Mouse (Mus musculus) c-Kit-positive CD71-positive TER-119-negative erythroid progenitor cells, embryonic 14.5 days (primary cell): ENCODE results near the gene Fam160b1.

Experiments used
- DNase-seq: peaks from one replicate; pipeline ENCODE4 v3.0.0-alpha.2; 2013; ENCODE audit warnings: low read depth

Fam160b1 gene

DNA sequence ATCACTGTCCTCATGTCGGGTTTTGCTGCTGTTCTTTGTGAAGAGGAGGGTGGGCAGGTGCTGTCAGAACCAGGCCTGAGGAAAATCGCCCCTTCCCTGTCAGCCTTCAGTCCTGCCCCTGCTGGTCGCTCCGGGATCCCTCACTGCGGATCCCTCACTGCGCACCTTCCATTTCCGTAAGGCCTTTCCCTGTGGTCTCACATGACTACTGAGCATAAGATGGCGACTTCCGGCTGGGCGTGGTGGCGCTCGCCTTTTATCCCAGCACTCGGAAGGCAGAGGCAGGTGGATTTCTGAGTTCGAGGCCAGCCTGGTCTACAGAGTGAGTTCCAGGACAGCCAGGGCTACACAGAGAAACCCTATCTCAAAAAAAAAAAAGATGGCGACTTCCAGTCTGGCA is 64.8 kb downstream of the Fam160b1 start:
- no peak for DNase-seq

DNA sequence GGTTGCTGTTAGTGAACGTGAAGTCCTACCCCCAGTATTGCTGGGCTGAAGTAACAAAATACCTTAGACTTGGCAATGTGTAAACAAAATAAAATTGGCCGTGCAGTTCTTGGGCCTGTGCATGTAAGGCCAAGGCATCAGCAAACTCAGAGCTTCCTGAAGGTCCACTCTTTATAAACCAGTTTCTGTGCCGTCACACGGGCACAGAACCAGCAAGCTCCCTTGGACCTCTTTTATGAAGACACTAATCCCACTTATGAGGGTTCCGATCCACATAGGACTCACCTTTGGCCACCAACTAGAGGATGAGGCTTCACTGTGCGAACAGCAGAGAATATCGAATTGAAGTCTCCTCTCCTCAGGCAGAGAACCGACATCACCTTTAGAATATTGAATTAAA is 66.4 kb downstream of the Fam160b1 start:
- no peak for DNase-seq

DNA sequence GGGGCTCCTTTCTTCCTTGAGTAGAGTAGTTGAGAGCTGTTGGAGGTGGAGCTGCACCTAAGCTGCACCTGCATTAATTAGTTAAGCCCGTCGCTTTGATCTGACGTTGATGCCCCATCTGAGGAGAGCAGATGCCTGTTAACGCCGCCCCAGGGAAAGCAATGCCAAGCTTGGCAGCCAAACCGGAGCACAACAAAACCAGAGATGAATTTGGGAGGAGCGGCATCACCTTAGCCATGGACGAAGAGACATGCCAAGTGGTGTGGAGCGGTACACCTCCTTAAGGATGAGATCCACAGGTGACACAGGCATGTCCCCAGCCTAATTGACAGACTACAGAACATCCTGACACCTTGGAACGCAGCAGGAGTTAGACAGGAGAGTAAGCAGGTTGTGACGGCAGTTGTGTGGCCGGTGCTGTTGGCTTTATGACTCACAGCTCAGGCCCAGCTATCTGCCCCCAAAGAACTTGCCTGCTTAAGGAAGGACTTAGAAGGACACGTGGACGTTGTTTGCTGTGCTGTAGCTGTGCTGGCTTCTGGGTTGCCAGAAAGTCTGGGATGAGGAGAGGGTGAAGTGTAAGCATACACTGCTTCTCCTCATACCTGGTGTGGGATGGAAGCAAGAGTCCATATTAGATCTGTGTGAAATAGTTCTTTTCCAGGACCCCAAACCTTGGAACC is 67.4 kb downstream of the Fam160b1 start:
- DNase-seq: no peak

GRCm38 (mm10) chr19:57428641-57429040 is 68.2 kb downstream of the Fam160b1 start:
- DNase-seq: no peak

- no peak for DNase-seq
Observed at GRCm38 (mm10) chr19:57429926-57430325, 69.4 kb downstream of the Fam160b1 start.

- DNase-seq: no peak
Observed at GRCm38 (mm10) chr19:57431476-57431875, 71.0 kb downstream of the Fam160b1 start.

GRCm38 (mm10) chr19:57434024-57434423 is 73.5 kb downstream of the Fam160b1 start:
- DNase-seq: no peak

- DNase-seq: no peak
Observed at GRCm38 (mm10) chr19:57436586-57437021, 76.1 kb downstream of the Fam160b1 start.

DNA sequence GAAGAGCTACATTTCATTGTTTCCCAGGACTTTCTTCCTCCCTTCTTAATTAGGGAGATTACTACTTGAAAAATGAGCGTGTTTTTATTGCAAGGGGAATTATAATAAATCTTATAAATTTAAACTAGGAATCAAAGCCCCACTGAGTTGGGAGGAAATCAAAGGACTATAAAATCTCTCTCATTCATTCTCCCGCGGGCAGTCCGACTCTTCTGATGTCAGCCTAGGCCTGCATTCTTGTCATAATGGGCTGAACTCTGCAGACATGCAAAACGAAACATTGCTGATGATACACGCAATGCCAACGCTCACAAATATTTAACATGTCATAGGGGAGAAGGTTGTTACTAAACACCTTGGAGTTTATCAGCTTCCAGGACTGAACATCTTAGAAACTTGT is 76.6 kb downstream of the Fam160b1 start:
- no peak for DNase-seq
